Mouse (Mus musculus): Measurements from ENCODE around the gene Ankrd49.

The Ankrd49 gene

GRCm38 (mm10) chr9:14740151-14740924 is 44.3 kb downstream of the Ankrd49 start, which contains the start of gene Piwil4:
TSS of gene Piwil4 (minus strand) at chr9:14740733.
- no peak for DNase-seq (ENCODE audit: low spot score)

DNA sequence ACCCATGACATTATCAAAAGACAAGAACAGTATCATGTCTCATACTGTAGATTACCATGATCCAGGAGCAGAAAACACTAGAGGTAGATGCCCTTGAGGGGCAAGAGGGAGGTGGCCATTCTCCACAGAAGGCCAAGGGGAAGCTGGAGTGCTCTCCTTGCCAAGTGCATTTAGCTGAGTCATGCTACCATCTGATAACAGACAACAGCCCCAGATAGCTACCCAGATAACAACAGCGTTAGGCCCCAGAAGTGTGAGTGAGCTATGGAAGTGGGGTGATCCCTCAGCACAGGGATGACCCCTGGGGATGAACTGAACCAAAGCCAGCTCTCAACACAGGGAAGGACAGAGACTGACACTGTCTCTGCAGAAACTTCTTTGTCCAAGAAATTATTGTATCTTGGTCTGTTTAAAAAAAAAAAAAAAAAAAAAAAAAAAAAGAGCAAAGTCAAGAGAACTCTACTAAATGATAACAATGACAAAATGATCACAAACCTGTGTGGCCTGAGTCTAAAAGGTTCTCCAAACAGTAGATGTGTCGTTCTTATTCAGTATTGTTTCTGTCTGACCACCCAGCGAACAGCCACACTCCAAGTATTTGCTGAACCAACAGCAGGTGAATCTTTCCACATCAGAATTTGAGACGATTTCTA is 45.0 kb downstream of the Ankrd49 start:
- DNase-seq (ENCODE audit: low spot score): no peak

DNA sequence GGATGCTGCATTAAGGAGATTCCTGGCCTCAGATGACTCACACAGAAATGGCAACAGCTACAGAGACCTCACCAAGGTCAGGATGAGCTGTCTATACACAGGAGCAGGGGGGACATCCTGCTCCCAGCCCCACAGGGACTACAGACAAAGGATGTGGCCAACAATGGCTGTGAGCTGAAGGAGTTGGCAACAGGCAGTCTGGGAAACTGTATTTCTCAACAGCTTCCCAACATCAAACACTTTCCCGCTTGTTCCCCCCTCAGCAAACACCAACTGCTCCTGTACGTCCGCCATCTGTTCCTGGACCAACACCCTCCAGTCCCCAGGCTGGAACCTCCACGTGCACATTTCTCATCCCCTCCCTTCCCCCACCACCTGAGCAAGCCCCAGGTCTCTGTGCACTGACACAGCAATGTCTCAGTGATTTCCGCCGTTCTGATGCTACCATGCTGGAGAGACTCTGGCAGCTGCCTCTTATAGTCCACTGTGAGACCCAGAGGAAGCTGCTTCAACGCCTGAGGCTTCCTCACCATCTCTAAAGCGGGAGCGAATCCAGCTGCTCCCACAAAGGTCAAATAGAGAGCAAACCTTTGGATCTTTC is 53.6 kb downstream of the Ankrd49 start:
- no peak for DNase-seq (ENCODE audit: low spot score)

Measured in ovary, postnatal 36 days (tissue).